Mouse (Mus musculus) G1E (cell line): ENCODE measurements around the gene Wwox.

Experiments used
- CTCF ChIP-seq: IDR thresholded peaks from 2 replicates; pipeline ENCODE4 v1.5.1; 2012; ENCODE audit warnings: low read depth, low read length, inconsistent platforms, mixed read lengths
- GATA1 ChIP-seq: IDR thresholded peaks from 2 replicates; pipeline ENCODE4 v1.6.1; 2012; ENCODE audit warnings: borderline replicate concordance, low read length, inconsistent platforms, mixed read lengths
- GATA2 ChIP-seq: IDR thresholded peaks from 2 replicates; pipeline ENCODE4 v1.6.1; 2012; ENCODE audit warnings: low read depth, low read length, inconsistent platforms, borderline replicate concordance
- POLR2AphosphoS5 ChIP-seq: IDR thresholded peaks from 2 replicates; pipeline ENCODE4 v1.6.1; 2012; ENCODE audit warnings: low read depth, low read length, inconsistent platforms; ENCODE audit not compliant: insufficient replicate concordance
- TAL1 ChIP-seq: conservative IDR thresholded peaks from 2 replicates; pipeline ENCODE4 v1.6.1; 2012; ENCODE audit warnings: low read depth, low read length, inconsistent platforms, mixed read lengths

DNA sequence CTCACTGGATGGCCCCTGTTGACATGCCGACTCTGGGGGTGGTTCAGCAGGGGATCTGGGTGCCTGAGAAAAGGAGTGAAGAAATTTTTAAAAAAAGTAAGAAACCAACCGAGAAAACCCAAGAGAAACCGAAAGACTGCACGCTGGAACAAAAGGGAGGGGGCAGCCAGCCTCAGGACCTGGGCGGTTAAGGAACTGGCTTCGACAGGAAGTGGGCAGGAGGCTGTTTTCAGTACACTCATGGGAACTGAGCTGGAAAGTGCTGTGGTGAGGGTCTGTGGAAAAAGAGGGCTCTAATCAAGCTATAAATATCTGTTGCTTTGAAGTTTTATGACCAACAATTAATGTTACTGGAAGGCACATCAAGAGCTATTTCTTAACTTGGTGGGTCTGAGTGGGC lies 794.6 kb downstream of the Wwox start:
- TF ChIP-seq CTCF (no peak), GATA2 (no peak), GATA1 (no peak), POLR2AphosphoS5 (no peak), TAL1 (no peak)
